Mouse (Mus musculus): ENCODE data around the gene Slc39a9.

GRCm38 (mm10) chr12:80620501-80620900 lies 23.2 kb upstream of the Slc39a9 start:
- TF ChIP-seq CTCF (IDR thresholded peaks at IDR 0.05; ENCODE audit: low read depth, low read length): no peak
- TF ChIP-seq POLR2A (IDR thresholded peaks at IDR 0.05; ENCODE audit: insufficient read depth, low read length): no peak
- no peak for TF ChIP-seq EP300 (IDR thresholded peaks at IDR 0.05; ENCODE audit: insufficient read depth, low read depth, low read length)
